Mouse (Mus musculus) ES-E14 (cell line): ENCODE data around the gene Cbr4. TPM values are rescaled to one million over a fixed set of nuclear protein-coding genes. Genes with fewer than 3 reads are reported as not detected.

Experiments
- DNase-seq: peaks from one replicate; pipeline ENCODE4 v3.0.0-alpha.2; 2013; ENCODE audit warnings: low read depth, low spot score
- H3K27ac ChIP-seq: 2 replicates; pipeline ENCODE4 v1.5.1; 2012; ENCODE audit warnings: low read depth, mild to moderate bottlenecking, low read length, moderate library complexity, mixed read lengths; ENCODE audit not compliant: poor library complexity, insufficient read depth, severe bottlenecking
- H3K36me3 ChIP-seq: 2 replicates; pipeline ENCODE4 v1.6.1; 2012; ENCODE audit warnings: mild to moderate bottlenecking, low read length, moderate library complexity, mixed read lengths; ENCODE audit not compliant: control insufficient read depth, poor library complexity, insufficient read depth, severe bottlenecking
- H3K4me1 ChIP-seq, 2 experiments: fragments of 150-350 bp in 1 of 2; sonication (generic) in 1 of 2; 2 replicates each; pipeline ENCODE4 v1.6.1; 2012; ENCODE audit warnings: low read length in 2 of 2, mild to moderate bottlenecking in 1 of 2, mixed read lengths in 1 of 2; ENCODE audit not compliant: control insufficient read depth in 2 of 2, insufficient read depth in 2 of 2, poor library complexity in 1 of 2
- H3K4me3 ChIP-seq, 2 experiments: fragments of 150-350 bp in 1 of 2; sonication (generic) in 1 of 2; 2 replicates each; pipeline ENCODE4 v1.5.1; 2012; ENCODE audit warnings: low read length in 2 of 2, low read depth in 1 of 2, mild to moderate bottlenecking in 1 of 2, mixed read lengths in 1 of 2; ENCODE audit not compliant: insufficient read depth in 1 of 2, poor library complexity in 1 of 2, severe bottlenecking in 1 of 2
- H3K9ac ChIP-seq: 2 replicates; pipeline ENCODE4 v1.6.1; 2012; ENCODE audit warnings: low read depth, mild to moderate bottlenecking, low read length, mixed read lengths; ENCODE audit not compliant: poor library complexity, insufficient read depth, severe bottlenecking
- H3K9me3 ChIP-seq: fragments of 150-350 bp; sonication (generic); 2 replicates; pipeline ENCODE4 v1.6.1; 2012; ENCODE audit warnings: low read depth, mild to moderate bottlenecking, low read length; ENCODE audit not compliant: control insufficient read depth, insufficient read depth
- CHD2 ChIP-seq: IDR thresholded peaks from 2 replicates; pipeline ENCODE4 v1.6.1; 2014; ENCODE audit warnings: mild to moderate bottlenecking, low read depth, low read length, inconsistent platforms
- HCFC1 ChIP-seq: IDR thresholded peaks from 2 replicates; pipeline ENCODE4 v1.6.1; 2012; ENCODE audit warnings: low read length, inconsistent platforms, borderline replicate concordance; ENCODE audit not compliant: insufficient read depth
- MAFK ChIP-seq: IDR thresholded peaks from 2 replicates; pipeline ENCODE4 v1.6.1; 2014; ENCODE audit warnings: mild to moderate bottlenecking, low read depth, low read length, inconsistent platforms; ENCODE audit not compliant: insufficient read depth
- ZC3H11A ChIP-seq: IDR thresholded peaks from 2 replicates; pipeline ENCODE4 v1.6.1; 2012; ENCODE audit warnings: low read depth, mild to moderate bottlenecking, inconsistent platforms, low read length, borderline replicate concordance
- ZNF384 ChIP-seq: IDR thresholded peaks from 2 replicates; pipeline ENCODE4 v1.6.1; 2012; ENCODE audit warnings: low read depth, low read length, inconsistent platforms
- in situ Hi-C, 2 experiments: fragments of 600-800 bp; cut with MboI; formaldehyde crosslinking; loops; one replicate each; pipeline ENCODE4 v1.15.1; 2025; ENCODE audit warnings: low sequenced_read_pairs in 2 of 2, inconsistent platforms in 1 of 2; ENCODE audit not compliant: unreplicated experiment in 2 of 2
- total RNA-seq: library from RNA; depleted of rRNA; stranded (reverse); fragments of 300-350 nt; gene quantifications from 2 replicates; pipeline ENCODE4 v1.2.3, GENCODE M21; 2012

Cbr4 gene
- total RNA-seq, 1 experiment = 17.5 TPM

DNA sequence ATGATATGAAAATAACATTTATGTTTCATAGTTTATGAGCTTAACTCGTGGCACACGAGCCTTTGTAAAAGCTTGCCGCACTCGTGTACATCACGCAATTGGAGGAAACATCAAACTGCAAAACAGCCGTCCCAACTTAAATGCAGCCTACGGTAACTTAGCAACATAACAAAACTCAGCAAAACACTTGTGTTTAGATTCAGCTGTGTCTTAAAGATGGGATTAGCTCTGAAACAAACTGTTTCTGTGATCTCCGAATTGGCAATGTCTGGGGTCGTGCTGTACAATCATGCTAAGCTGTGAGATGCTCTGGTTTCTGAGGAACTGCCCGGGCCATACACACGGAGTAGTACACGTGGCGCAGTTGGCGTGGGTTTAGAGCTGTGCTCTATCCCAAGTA, 39.5 kb downstream of the Cbr4 start:
- Histone ChIP-seq H3K9ac (no peak overlapping the region), H3K27ac (no peak overlapping the region), H3K36me3 (peaks cover 24% of the 10 kb centered on the region), H3K4me3 (no peak overlapping the region), H3K4me1 (peaks cover 2 to 5% of the 10 kb centered on the region in 2 experiments; a peak in 1 of 4 replicates), H3K9me3 (no peaks in the 10 kb centered on the region)
- in situ Hi-C loops = loop anchor here in 1 of 2 experiments (25.0 kb wide), 1 partner anchor 535 kb away; no protein-coding TSS in a partner anchor
- DNase-seq = no peak
- TF ChIP-seq CHD2 (no peak), HCFC1 (no peak), ZNF384 (no peak), ZC3H11A (no peak), MAFK (no peak)

DNA sequence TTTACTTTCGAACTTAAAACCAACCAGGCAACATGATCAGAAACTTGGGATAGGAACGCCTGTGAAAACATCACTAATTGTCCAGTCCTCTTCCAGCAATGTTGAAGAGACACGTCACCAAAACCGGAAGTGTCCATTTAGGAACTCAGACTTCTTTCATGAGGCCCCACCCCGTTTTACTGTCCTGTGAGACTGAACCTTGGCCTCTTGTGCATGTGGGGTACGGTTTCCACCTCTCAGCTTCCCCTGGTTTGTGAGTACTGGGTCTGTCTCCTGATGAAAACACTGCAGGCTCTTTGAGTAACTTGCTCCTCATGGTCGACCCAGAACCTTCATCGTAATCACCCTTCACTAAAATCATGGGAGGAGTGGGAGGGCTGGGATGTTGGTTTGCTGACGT, 40.7 kb downstream of the Cbr4 start:
- Histone ChIP-seq H3K9me3 (no peaks in the 10 kb centered on the region), H3K27ac (no peak overlapping the region), H3K9ac (no peak overlapping the region), H3K36me3 (peaks cover 21% of the 10 kb centered on the region), H3K4me3 (no peak overlapping the region), H3K4me1 (peaks cover 2 to 5% of the 10 kb centered on the region in 2 experiments; a peak in 1 of 4 replicates)
- DNase-seq = no peak
- in situ Hi-C loops = loop anchor here in 1 of 2 experiments (25.0 kb wide), 1 partner anchor 534 kb away; no protein-coding TSS in a partner anchor
- TF ChIP-seq ZNF384 = no peak
- TF ChIP-seq MAFK = no peak
- no peak for TF ChIP-seq ZC3H11A
- no peak for TF ChIP-seq HCFC1
- TF ChIP-seq CHD2 = no peak

DNA sequence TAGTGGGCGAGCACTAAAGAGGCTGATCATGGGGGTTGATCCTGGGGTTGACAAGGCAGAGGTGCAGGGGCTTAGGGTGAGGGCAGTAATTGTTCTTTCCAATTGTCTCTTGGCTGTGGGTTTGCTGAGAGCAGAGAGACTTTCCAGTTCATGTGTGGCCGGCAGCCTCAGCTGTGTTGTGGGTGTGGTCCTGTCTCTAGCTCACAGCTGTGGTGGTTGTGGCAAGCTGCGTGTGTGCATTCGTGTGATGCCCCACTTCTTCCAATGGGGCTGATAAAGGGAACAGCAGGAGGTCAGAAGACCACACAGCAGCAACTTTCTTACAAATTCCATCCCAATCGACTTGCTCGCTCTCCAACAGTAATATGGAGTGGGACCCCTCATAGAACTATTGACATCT, 41.1 kb downstream of the Cbr4 start:
- in situ Hi-C loops = loop anchor here in 1 of 2 experiments (25.0 kb wide), 1 partner anchor 534 kb away; no protein-coding TSS in a partner anchor

DNA sequence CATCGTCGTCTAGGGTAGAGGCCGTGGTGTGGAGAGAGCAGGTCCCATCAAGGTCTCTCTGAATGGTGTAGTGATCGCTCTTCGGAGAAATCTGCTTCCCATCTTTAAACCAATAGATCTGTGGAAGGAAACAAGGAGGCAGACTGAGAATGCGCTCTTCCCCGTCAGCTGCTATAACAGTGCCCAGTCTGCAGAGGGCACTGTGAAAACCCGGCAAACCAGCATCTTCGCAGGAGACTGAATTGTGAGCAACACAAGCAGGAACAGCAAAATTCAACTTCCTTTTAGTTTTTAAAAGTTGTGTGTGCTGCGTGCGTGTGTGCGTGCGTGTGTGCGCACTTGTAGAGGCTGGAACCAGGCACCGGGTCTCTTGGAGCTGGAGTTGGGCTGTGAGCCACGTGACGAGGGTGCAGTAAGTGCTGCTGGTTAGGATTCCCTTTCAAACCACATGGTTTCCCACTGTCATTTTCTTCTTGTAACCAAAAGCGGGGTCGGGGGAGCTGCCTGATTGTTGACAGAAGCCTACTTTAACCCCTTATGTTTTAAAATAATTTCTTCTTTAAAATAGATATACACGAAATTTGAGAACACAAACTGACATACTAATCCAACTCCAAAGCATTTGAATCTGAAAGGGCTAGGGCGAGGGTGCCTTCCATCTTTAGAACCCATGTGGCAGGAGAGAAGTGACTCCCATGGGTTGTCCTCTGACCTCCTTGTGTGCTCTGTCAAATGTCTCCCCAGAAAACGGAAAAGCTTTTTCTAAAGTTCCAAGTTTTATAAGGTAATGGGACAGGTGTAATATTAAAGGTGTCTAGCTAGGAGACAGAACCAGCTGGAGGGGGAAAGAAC, 44.6 kb downstream of the Cbr4 start:
- H3K27ac ChIP-seq = peak overlapping the region; percentile 56
- peaks cover 14 to 20% of the 10 kb centered on the region in 2 experiments for H3K4me1 ChIP-seq
- TF ChIP-seq HCFC1 (no peak), MAFK (no peak), ZC3H11A (no peak), ZNF384 (no peak), CHD2 (no peak)
- peaks cover 13% of the 10 kb centered on the region for H3K36me3 ChIP-seq
- no peaks in the 10 kb centered on the region for H3K9me3 ChIP-seq
- H3K4me3 ChIP-seq = peak overlapping the region; percentile 59 to 69
- no peak for DNase-seq
- H3K9ac ChIP-seq = peak overlapping the region; percentile 81
- in situ Hi-C loops = loop anchor here (10.0 to 25.0 kb wide), 3 partner anchors 163 to 530 kb away; no protein-coding TSS in a partner anchor

More for the DNA sequence above, 41.1 kb downstream of the Cbr4 start:
- DNase-seq = no peak
- no peaks in the 10 kb centered on the region for H3K9me3 ChIP-seq
- H3K36me3 ChIP-seq = peaks cover 21% of the 10 kb centered on the region
- no peak overlapping the region for H3K9ac ChIP-seq
- H3K27ac ChIP-seq = no peak overlapping the region
- no peak for TF ChIP-seq ZC3H11A
- H3K4me3 ChIP-seq = no peak overlapping the region
- H3K4me1 ChIP-seq = peaks cover 3 to 7% of the 10 kb centered on the region in 2 experiments
